Mouse (Mus musculus): ENCODE data around the gene Ccdc130. TPM values are rescaled to one million over a fixed set of nuclear protein-coding genes. Genes with fewer than 3 reads are reported as not detected.

The Ccdc130 gene
- total RNA-seq, 2 experiments from 2014 or later, result 18.7 to 22.5 TPM

Other genes with a start within 250 kb of the Ccdc130 start
- gene Palm3, start 248.9 kb downstream of the Ccdc130 start, total RNA-seq (2015), result not detected in 2 replicates
- gene Palm3, start 248.9 kb downstream of the Ccdc130 start, total RNA-seq (2017), result not detected in 2 replicates
- gene Il27ra, start 227.8 kb downstream of the Ccdc130 start, total RNA-seq (2015), result 1.5 and 2.2 TPM in 2 replicates
- gene Il27ra, start 227.8 kb downstream of the Ccdc130 start, total RNA-seq (2017), result 0.12 and 0.73 TPM in 2 replicates
- gene Rln3, start 225.4 kb downstream of the Ccdc130 start, total RNA-seq (2015), result not detected in 2 replicates
- gene Rln3, start 225.4 kb downstream of the Ccdc130 start, total RNA-seq (2017), result not detected in 2 replicates
- 1.0 and 1.4 TPM in 2 replicates for gene Gm10643, start 205.2 kb downstream of the Ccdc130 start, total RNA-seq (2015)
- 1.7 and 2.4 TPM in 2 replicates for gene Gm10643, start 205.2 kb downstream of the Ccdc130 start, total RNA-seq (2017)
- 9.9 and 10.6 TPM in 2 replicates for gene Rfx1, start 203.5 kb downstream of the Ccdc130 start, total RNA-seq (2015)
- 4.2 and 5.3 TPM in 2 replicates for gene Rfx1, start 203.5 kb downstream of the Ccdc130 start, total RNA-seq (2017)
- gene Dcaf15, start 165.6 kb downstream of the Ccdc130 start, total RNA-seq (2015), result 11.3 and 13.6 TPM in 2 replicates
- 14.8 and 16.4 TPM in 2 replicates for gene Dcaf15, start 165.6 kb downstream of the Ccdc130 start, total RNA-seq (2017)
- gene Podnl1, start 144.4 kb downstream of the Ccdc130 start, total RNA-seq (2015), result 0.21 and 0.65 TPM in 2 replicates
- 0.12 and 0.62 TPM in 2 replicates for gene Podnl1, start 144.4 kb downstream of the Ccdc130 start, total RNA-seq (2017)
- 9.0 and 12.9 TPM in 2 replicates for gene Cc2d1a, start 122.4 kb downstream of the Ccdc130 start, total RNA-seq (2015)
- 5.8 and 9.8 TPM in 2 replicates for gene Cc2d1a, start 122.4 kb downstream of the Ccdc130 start, total RNA-seq (2017)
- gene 4930432K21Rik, start 122.4 kb downstream of the Ccdc130 start, total RNA-seq (2015), result 0.07 and 0.09 TPM in 2 replicates
- gene 4930432K21Rik, start 122.4 kb downstream of the Ccdc130 start, total RNA-seq (2017), result 0.37 and 1.8 TPM in 2 replicates
- gene Nanos3, start 85.2 kb downstream of the Ccdc130 start, total RNA-seq (2015), result not detected in 2 replicates
- not detected in 2 replicates for gene Nanos3, start 85.2 kb downstream of the Ccdc130 start, total RNA-seq (2017)
- gene Zswim4, start 33.3 kb downstream of the Ccdc130 start, total RNA-seq (2015), result 6.2 and 6.5 TPM in 2 replicates
- 8.9 and 9.4 TPM in 2 replicates for gene Zswim4, start 33.3 kb downstream of the Ccdc130 start, total RNA-seq (2017)
- 169 and 188 TPM in 2 replicates for gene D8Ertd738e, start 20.7 kb downstream of the Ccdc130 start, total RNA-seq (2015)
- gene D8Ertd738e, start 20.7 kb downstream of the Ccdc130 start, total RNA-seq (2017), result 99.7 and 113 TPM in 2 replicates
- gene Mri1, start 13.1 kb downstream of the Ccdc130 start, total RNA-seq (2015), result 11.6 and 13.5 TPM in 2 replicates
- 4.0 and 4.9 TPM in 2 replicates for gene Mri1, start 13.1 kb downstream of the Ccdc130 start, total RNA-seq (2017)
- 0.31 and 1.6 TPM in 2 replicates for gene Cacna1a, start 118.1 kb upstream of the Ccdc130 start, total RNA-seq (2015)
- gene Cacna1a, start 118.1 kb upstream of the Ccdc130 start, total RNA-seq (2017), result 0.33 and 10.3 TPM in 2 replicates